Mouse (Mus musculus) megakaryocyte, embryonic 14.5 days (primary cell): ENCODE data around the gene Popdc2.

Experiments
- FLI1 ChIP-seq: IDR thresholded peaks from 2 replicates; pipeline ENCODE4 v1.6.1; 2012; ENCODE audit warnings: low read length, inconsistent platforms, mixed read lengths
- GATA1 ChIP-seq: IDR thresholded peaks from 3 replicates; pipeline ENCODE4 v1.6.1; 2012; ENCODE audit warnings: mixed read lengths, low read length, inconsistent platforms, borderline replicate concordance

GRCm38 (mm10) chr16:38318492-38318891 is 43.5 kb upstream of the Popdc2 start:
- TF ChIP-seq GATA1 (no peak), FLI1 (no peak)
